Mouse (Mus musculus): ENCODE results near the gene Tas2r143. TPM values are rescaled to one million over a fixed set of nuclear protein-coding genes. Genes with fewer than 3 reads are reported as not detected.

The Tas2r143 gene
- total RNA-seq, 2 experiments from 2014 or later: 2.3 to 5.9 TPM

GRCm38 (mm10) chr6:42365215-42365614, 34.8 kb upstream of the Tas2r143 start:
- no peak for DNase-seq

- DNase-seq: no peak
These were observed 30.2 kb upstream of the Tas2r143 start for GRCm38 (mm10) chr6:42369870-42370269.

- DNase-seq: no peak
These were observed 29.2 kb upstream of the Tas2r143 start for GRCm38 (mm10) chr6:42370630-42371363.

- no peak for DNase-seq
These were observed 28.0 kb upstream of the Tas2r143 start for GRCm38 (mm10) chr6:42372001-42372400.

- no peak for DNase-seq
These were observed 27.6 kb upstream of the Tas2r143 start for GRCm38 (mm10) chr6:42372421-42372815.

- peak; percentile 66 to 69 for DNase-seq
These were observed 27.1 kb upstream of the Tas2r143 start, which contains the start of gene Epha1 for GRCm38 (mm10) chr6:42372816-42373547. TSS of gene Epha1 (minus strand) at chr6:42373268.

- DNase-seq: no peak
These were observed 26.2 kb upstream of the Tas2r143 start for GRCm38 (mm10) chr6:42373669-42374430.

- no peak for DNase-seq
These were observed 25.3 kb upstream of the Tas2r143 start for GRCm38 (mm10) chr6:42374701-42375100.

- no peak for DNase-seq
These were observed 24.9 kb upstream of the Tas2r143 start for GRCm38 (mm10) chr6:42375131-42375530.

- no peak for DNase-seq
These were observed 24.0 kb upstream of the Tas2r143 start for GRCm38 (mm10) chr6:42376016-42376415.

GRCm38 (mm10) chr6:42376504-42377019, 23.5 kb upstream of the Tas2r143 start:
- DNase-seq: no peak

GRCm38 (mm10) chr6:42377280-42377679, 22.8 kb upstream of the Tas2r143 start:
- no peak for DNase-seq

GRCm38 (mm10) chr6:42379551-42379950, 20.5 kb upstream of the Tas2r143 start:
- no peak for DNase-seq

- peak in 1 of 2 experiments; percentile 49 for DNase-seq
These were observed 19.5 kb upstream of the Tas2r143 start for GRCm38 (mm10) chr6:42380416-42381144.

- DNase-seq: no peak
These were observed 18.8 kb upstream of the Tas2r143 start for GRCm38 (mm10) chr6:42381221-42381620.

GRCm38 (mm10) chr6:42381916-42382381, 18.1 kb upstream of the Tas2r143 start:
- no peak for DNase-seq

- DNase-seq: no peak
These were observed 16.7 kb upstream of the Tas2r143 start for GRCm38 (mm10) chr6:42383360-42383759.

GRCm38 (mm10) chr6:42385635-42386034, 14.4 kb upstream of the Tas2r143 start:
- DNase-seq: no peak

- no peak for DNase-seq
These were observed 8.2 kb upstream of the Tas2r143 start for GRCm38 (mm10) chr6:42391796-42392330.

GRCm38 (mm10) chr6:42395960-42396809, 3.9 kb upstream of the Tas2r143 start:
- DNase-seq: peak; percentile 92 to 94

Data from adrenal gland, postnatal 36 days (tissue).